Mouse (Mus musculus): ENCODE results near the gene Crispld2.

- no peak for TF ChIP-seq POLR2A (IDR thresholded peaks at IDR 0.05; ENCODE audit: extremely low read depth, insufficient read depth, low read length)
- TF ChIP-seq CTCF (IDR thresholded peaks at IDR 0.05; ENCODE audit: extremely low read depth, insufficient read depth, low read length), result no peak
Observed at GRCm38 (mm10) chr8:120038741-120039140, 46.5 kb downstream of the Crispld2 start.

All from cortical plate, adult 2 months (tissue).